In the genomic region with DNA sequence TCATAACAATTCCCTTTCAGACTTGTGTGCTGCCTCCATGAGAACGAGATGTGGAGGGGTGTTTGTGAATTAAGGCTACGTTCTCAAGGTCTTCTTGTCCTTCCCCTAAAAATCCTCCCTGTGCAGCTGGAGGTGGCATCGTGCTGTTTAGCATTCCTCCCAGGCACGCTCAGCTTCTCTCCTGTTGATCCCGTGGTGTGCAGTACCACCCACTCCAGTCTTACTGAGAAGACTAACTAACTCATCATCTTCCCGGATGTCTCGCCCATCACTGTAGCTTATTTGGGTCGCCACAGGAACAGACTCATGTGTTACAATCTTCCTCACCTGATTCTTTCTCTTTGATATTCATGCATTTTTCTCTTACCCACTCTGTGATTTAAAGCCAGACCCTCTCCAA, we compare ENCODE assay signal across 22 mouse cellular contexts.
DNase-seq lines count a peak whose midpoint lies in the region; ATAC-seq and TF ChIP-seq lines count a peak whose summit lies in the region.
"Had no signal": no experiment of that assay in that cellular context is flagged by ENCODE, and none has a peak within 500 bp of the region (broad histone marks: within the 10 kb centered on the region; RNA-seq: fewer than 3 reads in every experiment).

No protein-coding gene starts in this region.

- peak in 1 of 2 experiments; percentile 29 for DNase-seq in layer of hippocampus, adult 2 months (ENCODE audit: low spot score in 2 of 2)
- DNase-seq in layer of hippocampus, adult 8-10 months (ENCODE audit: low spot score in 2 of 2), result no peak
- DNase-seq in left cerebral cortex, adult 8-10 months (ENCODE audit: low spot score in 2 of 2), result peak; percentile 40 to 56
- DNase-seq in right cerebral cortex, postnatal 25 days, result peak; percentile 44
- DNase-seq in spleen, adult 18-20 months, result no peak
- DNase-seq in spleen, adult 12 weeks (ENCODE audit: low spot score), result no peak
- DNase-seq: cerebellum, adult 2 months; cerebellum, postnatal 36 days; kidney, adult 8-10 months; kidney, postnatal 14 days; layer of hippocampus, adult 9-11 months; lung, adult 2 months; lung, postnatal 36 days; thymus, postnatal 25 days had no signal

- no peak overlapping the region for H3K4me3 ChIP-seq in layer of hippocampus, adult 2 months
- H3K4me3 ChIP-seq: embryonic facial prominence, embryonic 10.5 days; heart, embryonic 13.5 days; limb, embryonic 12.5 days; liver, embryonic 12.5 days; neural tube, embryonic 15.5 days had no signal

- peak; percentile 75 for ATAC-seq in frontal cortex, adult (ENCODE audit: low TSS enrichment)
- ATAC-seq: liver, embryonic 12.5 days; midbrain, embryonic 16.5 days had no signal

- no peak for TF ChIP-seq CTCF in layer of hippocampus, adult 2 months (conservative IDR thresholded peaks at IDR 0.05)

- H3K27ac ChIP-seq in layer of hippocampus, adult 2 months, result peak overlapping the region; percentile 8; the same call in 1 of the 2 replicates
- H3K27ac ChIP-seq: embryonic facial prominence, embryonic 10.5 days; heart, embryonic 13.5 days; hindbrain, embryonic 14.5 days; limb, embryonic 12.5 days; liver, embryonic 12.5 days; neural tube, embryonic 15.5 days had no signal

Comparison
In these comparisons a context has a peak if more than half of its experiments do, and no peak if none do; other contexts are left out.
1. DNase-seq: peak in left cerebral cortex, adult 8-10 months (2 of 2) and right cerebral cortex, postnatal 25 days (single experiment); none in layer of hippocampus, adult 8-10 months (0 of 2), spleen, adult 18-20 months (0 of 2) and spleen, adult 12 weeks (single experiment).